Comparison of ENCODE assay signal across 9 mouse cellular contexts in the genomic region with DNA sequence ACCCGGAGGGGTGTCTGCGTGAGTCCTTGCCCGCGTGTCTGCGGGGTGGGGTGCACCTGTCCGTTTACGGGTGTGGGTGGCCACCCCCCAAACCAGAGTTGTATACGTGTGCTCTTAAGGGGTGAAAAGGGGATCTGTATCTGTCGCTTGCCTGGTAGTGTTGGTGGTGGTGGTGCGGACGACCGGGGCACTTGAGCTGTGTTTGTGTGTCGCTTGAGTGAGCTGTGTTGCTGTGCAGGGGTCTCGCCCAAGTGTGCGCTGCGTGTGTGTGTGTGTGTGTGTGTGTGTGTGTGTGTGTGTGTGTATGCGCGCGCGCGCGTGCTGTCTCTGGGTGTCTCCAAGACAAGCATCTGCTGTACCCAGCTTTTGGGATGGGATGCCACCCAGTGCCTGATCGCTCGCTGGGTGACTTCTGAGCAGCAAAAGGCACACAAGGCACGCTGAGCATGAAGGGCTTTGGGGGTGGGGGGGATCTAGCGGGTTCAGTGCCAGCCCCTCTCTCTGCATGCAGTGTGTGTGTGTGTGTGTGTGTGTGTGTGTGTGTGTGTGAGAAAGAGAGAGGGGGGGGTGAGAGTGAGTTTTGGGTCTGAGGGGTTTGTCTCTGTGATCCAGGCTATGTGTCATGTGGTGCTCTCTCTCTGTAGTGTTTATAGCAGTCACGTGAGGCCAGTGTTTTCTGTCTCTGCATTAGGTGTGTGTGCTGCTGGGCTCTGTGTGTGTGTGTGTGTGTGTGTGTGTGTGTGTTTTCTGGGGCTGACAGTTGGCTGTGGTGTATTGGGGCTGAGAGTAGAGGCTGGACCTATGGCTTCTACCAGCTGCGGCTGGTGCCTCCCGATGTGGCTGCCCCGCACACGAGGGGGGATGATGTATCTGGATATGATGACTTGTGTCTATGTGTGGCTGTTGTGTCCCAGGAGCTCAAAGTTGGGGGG. TPM values are rescaled to one million over a fixed set of nuclear protein-coding genes. Genes with fewer than 3 reads are reported as not detected.
DNase-seq lines count a peak whose midpoint lies in the region; ATAC-seq and TF ChIP-seq lines count a peak whose summit lies in the region.
"Had no signal": no experiment of that assay in that cellular context is flagged by ENCODE, and none has a peak within 500 bp of the region (broad histone marks: within the 10 kb centered on the region; RNA-seq: fewer than 3 reads in every experiment).

No protein-coding gene starts in this region.

- intact Hi-C loops in gastrocnemius, adult 2 months (cut with DNase I): no loop called here

- peaks cover 13% of the 10 kb centered on the region for H3K36me3 ChIP-seq in erythroblast, embryonic 14.5 days (ENCODE audit: control insufficient read depth)
- no peaks in the 10 kb centered on the region for H3K36me3 ChIP-seq in hindbrain, embryonic 15.5 days

- peaks cover 34% of the 10 kb centered on the region for H3K27me3 ChIP-seq in erythroblast, embryonic 14.5 days (ENCODE audit: control insufficient read depth)
- H3K27me3 ChIP-seq in hindbrain, embryonic 15.5 days: no peaks in the 10 kb centered on the region
- H3K27me3 ChIP-seq: Patski had no signal

- peak overlapping the region; percentile 84 for H3K4me3 ChIP-seq in gastrocnemius, adult 2 months
- H3K4me3 ChIP-seq in bone marrow macrophage, adult 2 months (ENCODE audit: insufficient read depth, low read length): peak overlapping the region; percentile 99
- H3K4me3 ChIP-seq in erythroblast, embryonic 14.5 days (replicated peaks): peak overlapping the region; percentile 89
- H3K4me3 ChIP-seq in hindbrain, embryonic 15.5 days: peak overlapping the region; percentile 60

- WGBS in hindbrain, embryonic 15.5 days: under 1% methylated on average over 31 of the region's 31 CpGs

- peak; percentile 50 for DNase-seq in gastrocnemius, adult 2 months
- DNase-seq in gastrocnemius, adult 18-20 months (ENCODE audit: low spot score): no peak
- peak; percentile 40 to 65 for DNase-seq in left cerebral cortex, adult 8-10 months (ENCODE audit: low spot score in 2 of 2)
- peak; percentile 53 to 71 for DNase-seq in spleen, postnatal 10 days (ENCODE audit: low spot score in 2 of 2)

- peak overlapping the region; percentile 73 for H3K9ac ChIP-seq in hindbrain, embryonic 15.5 days

- peak overlapping the region; percentile 100 for H3K27ac ChIP-seq in gastrocnemius, adult 2 months
- H3K27ac ChIP-seq in bone marrow macrophage, adult 2 months (ENCODE audit: insufficient read depth, low read depth, low read length): peak overlapping the region; percentile 97
- H3K27ac ChIP-seq in hindbrain, embryonic 15.5 days (replicated peaks): peak overlapping the region; percentile 71

- H3K9me3 ChIP-seq in erythroblast, embryonic 14.5 days (ENCODE audit: control insufficient read depth, low read length): no peaks in the 10 kb centered on the region; the same call in 1 of the 2 replicates
- H3K9me3 ChIP-seq in hindbrain, embryonic 15.5 days: no peaks in the 10 kb centered on the region

- TF ChIP-seq POLR2A in bone marrow macrophage, adult 2 months (IDR thresholded peaks at IDR 0.05; ENCODE audit: borderline replicate concordance, low read depth, low read length): no peak

- no peak for TF ChIP-seq CTCF in gastrocnemius, adult 2 months (IDR thresholded peaks at IDR 0.05)
- TF ChIP-seq CTCF in bone marrow macrophage, adult 2 months (IDR thresholded peaks at IDR 0.05; ENCODE audit: low read depth, low read length): no peak

- peak; percentile 17; the same call in 1 of the 2 replicates for ATAC-seq in hindbrain, embryonic 15.5 days (ENCODE audit: low FRiP score, low read depth)
- peak; percentile 5; the same call in 1 of the 2 replicates for ATAC-seq in megakaryocyte progenitor cell, adult 5-6 weeks (replicated peaks; ENCODE audit: poor library complexity)

- peaks cover 35% of the 10 kb centered on the region for H3K4me1 ChIP-seq in bone marrow macrophage, adult 2 months (ENCODE audit: control insufficient read depth, insufficient read depth, low read length)
- H3K4me1 ChIP-seq in erythroblast, embryonic 14.5 days (ENCODE audit: control insufficient read depth): peaks cover 79% of the 10 kb centered on the region
- H3K4me1 ChIP-seq in hindbrain, embryonic 15.5 days (replicated peaks): peaks cover 58% of the 10 kb centered on the region

- H3K4me2 ChIP-seq in hindbrain, embryonic 15.5 days: peak overlapping the region; percentile 99

RNA-seq across cellular contexts. Expression of gene Bbc3, which starts 2.6 kb away (rescaled TPM):
- 1 to 10 TPM; 1.4 to 2.9 TPM for total RNA-seq in gastrocnemius, adult 2 months (2021)
- 1 to 10 TPM; 1.2 to 2.3 TPM for total RNA-seq in gastrocnemius, adult 18-20 months (2021)
- 26.6 and 27.6 TPM in 2 replicates for polyA plus RNA-seq in bone marrow macrophage, adult 2 months (2012; ENCODE audit: insufficient read depth, insufficient read length, missing spikeins)
- 63.0 and 92.9 TPM in 2 replicates for polyA plus RNA-seq in erythroblast, embryonic 14.5 days (2012)
- 28.9 and 31.7 TPM in 2 replicates for polyA plus RNA-seq in hindbrain, embryonic 15.5 days (2015; fragmentation: Nextera tagmentation; extraction: Ambion mirVana)
- 10 to 100 TPM in 3 of 4 experiments, 1 to 10 TPM in 1; 9.2 to 15.8 (median 12.0) TPM for total RNA-seq in left cerebral cortex, adult 8-10 months (2022)
- 0.25 and 1.8 TPM in 2 replicates for total RNA-seq in megakaryocyte progenitor cell, adult 5-6 weeks (2015)
- total RNA-seq in megakaryocyte progenitor cell, adult 5-6 weeks (2017): 0.84 and 1.2 TPM in 2 replicates

RNA-seq across cellular contexts. Expression of gene Ccdc9, which starts 24.2 kb away (rescaled TPM):
- total RNA-seq in gastrocnemius, adult 2 months (2021): 10 to 100 TPM; 41.0 to 42.1 TPM
- 10 to 100 TPM; 35.7 to 38.9 TPM for total RNA-seq in gastrocnemius, adult 18-20 months (2021)
- polyA plus RNA-seq in bone marrow macrophage, adult 2 months (2012; ENCODE audit: insufficient read depth, insufficient read length, missing spikeins): 143 and 146 TPM in 2 replicates
- 6.3 and 7.0 TPM in 2 replicates for polyA plus RNA-seq in erythroblast, embryonic 14.5 days (2012)
- polyA plus RNA-seq in hindbrain, embryonic 15.5 days (2015; fragmentation: Nextera tagmentation; extraction: Ambion mirVana): 29.3 and 29.6 TPM in 2 replicates
- total RNA-seq in left cerebral cortex, adult 8-10 months (2022): 100 to 1,000 TPM in 1 of 4 experiments, 10 to 100 TPM in 3; 80.6 to 105 (median 83.6) TPM
- total RNA-seq in megakaryocyte progenitor cell, adult 5-6 weeks (2015): 17.3 and 19.8 TPM in 2 replicates
- total RNA-seq in megakaryocyte progenitor cell, adult 5-6 weeks (2017): 87.9 and 99.6 TPM in 2 replicates

RNA-seq across cellular contexts. Expression of gene Inafm1, which starts 37.4 kb away (rescaled TPM):
- 10 to 100 TPM; 15.7 to 15.8 TPM for total RNA-seq in gastrocnemius, adult 2 months (2021)
- total RNA-seq in gastrocnemius, adult 18-20 months (2021): 10 to 100 TPM; 14.2 to 14.3 TPM
- polyA plus RNA-seq in bone marrow macrophage, adult 2 months (2012; ENCODE audit: insufficient read depth, insufficient read length, missing spikeins): 11.7 and 14.0 TPM in 2 replicates
- polyA plus RNA-seq in erythroblast, embryonic 14.5 days (2012): 7.8 and 7.9 TPM in 2 replicates
- polyA plus RNA-seq in hindbrain, embryonic 15.5 days (2015; fragmentation: Nextera tagmentation; extraction: Ambion mirVana): 52.2 and 58.4 TPM in 2 replicates
- 10 to 100 TPM; 34.6 to 36.9 (median 36.6) TPM for total RNA-seq in left cerebral cortex, adult 8-10 months (2022)
- total RNA-seq in megakaryocyte progenitor cell, adult 5-6 weeks (2015): 5.0 and 11.3 TPM in 2 replicates
- total RNA-seq in megakaryocyte progenitor cell, adult 5-6 weeks (2017): 5.2 and 6.8 TPM in 2 replicates

RNA-seq across cellular contexts. Expression of gene C5ar1, which starts 51.4 kb away (rescaled TPM):
- total RNA-seq in gastrocnemius, adult 2 months (2021): 1 to 10 TPM; 1.6 to 2.4 TPM
- total RNA-seq in gastrocnemius, adult 18-20 months (2021): 1 to 10 TPM; 1.5 to 2.3 TPM
- polyA plus RNA-seq in bone marrow macrophage, adult 2 months (2012; ENCODE audit: insufficient read depth, insufficient read length, missing spikeins): 463 and 511 TPM in 2 replicates
- 0.02 TPM in 1 of 2 replicates, not detected in the other for polyA plus RNA-seq in erythroblast, embryonic 14.5 days (2012)
- polyA plus RNA-seq in hindbrain, embryonic 15.5 days (2015; fragmentation: Nextera tagmentation; extraction: Ambion mirVana): 2.2 and 2.7 TPM in 2 replicates
- total RNA-seq in left cerebral cortex, adult 8-10 months (2022): 1 to 10 TPM in 2 of 4 experiments, under 1 TPM in 2; 0.46 to 3.4 (median 1.7) TPM
- 2.4 and 4.0 TPM in 2 replicates for total RNA-seq in megakaryocyte progenitor cell, adult 5-6 weeks (2015)
- total RNA-seq in megakaryocyte progenitor cell, adult 5-6 weeks (2017): 0.57 and 1.2 TPM in 2 replicates
- polyA plus RNA-seq: Patski had no signal
